Mouse (Mus musculus) liver, adult 2 months (tissue): Measurements from ENCODE around the gene Alkbh1.

Experiments
- CTCF ChIP-seq: fragments of 200-500 bp; IDR thresholded peaks from 2 replicates; pipeline ENCODE4 v1.5.1; 2011; ENCODE audit warnings: low read depth, low read length, control low read depth
- POLR2A ChIP-seq: fragments of 200-500 bp; IDR thresholded peaks from 2 replicates; pipeline ENCODE4 v1.6.1; 2011; ENCODE audit warnings: low read length, control low read depth; ENCODE audit not compliant: insufficient read depth; ENCODE audit errors: extremely low read depth

GRCm38 (mm10) chr12:87399119-87399819 lies 44.5 kb downstream of the Alkbh1 start:
- TF ChIP-seq POLR2A = no peak
- no peak for TF ChIP-seq CTCF
